Mouse (Mus musculus) bone marrow, adult 2 months (tissue): ENCODE data around the gene Parp1.

Source experiments
- CTCF ChIP-seq: fragments of 200-500 bp; IDR thresholded peaks from 2 replicates; pipeline ENCODE4 v1.5.1; 2011; ENCODE audit warnings: low read length, control low read depth; ENCODE audit not compliant: control insufficient read depth, insufficient read depth
- POLR2A ChIP-seq: fragments of 200-500 bp; IDR thresholded peaks from 2 replicates; pipeline ENCODE4 v1.6.1; 2011; ENCODE audit warnings: low read depth, mild to moderate bottlenecking, control low read depth, low read length, borderline replicate concordance; ENCODE audit not compliant: control insufficient read depth

DNA sequence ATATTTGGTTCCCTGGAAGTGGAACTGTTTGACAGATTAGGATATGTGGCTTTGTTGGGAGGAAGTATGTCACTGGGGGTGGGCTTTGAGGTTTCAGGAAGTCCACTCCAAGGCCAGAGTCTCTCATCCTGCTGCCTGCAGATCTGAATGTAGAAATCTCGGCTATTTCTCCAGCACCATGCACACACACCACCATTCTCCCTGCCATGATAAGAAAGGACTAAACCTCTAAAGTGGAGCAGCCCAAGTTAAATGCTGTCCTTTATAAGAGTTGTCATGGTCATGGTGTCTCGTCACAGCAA is 38.8 kb downstream of the Parp1 start:
- TF ChIP-seq CTCF: no peak
- no peak for TF ChIP-seq POLR2A
